ENCODE assay signal across 8 mouse cellular contexts in genomic region chr5:143526698-143527331, GRCm38 (mm10). TPM values are rescaled to one million over a fixed set of nuclear protein-coding genes. Genes with fewer than 3 reads are reported as not detected.
A peak's percentile ranks its signal among the peaks of the same experiment; 100 is the strongest.
DNase-seq lines count a peak whose midpoint lies in the region; ATAC-seq and TF ChIP-seq lines count a peak whose summit lies in the region.

No protein-coding gene starts in this region.

- H3K9ac ChIP-seq in hindbrain, embryonic 12.5 days, result peak overlapping the region; percentile 99
- peak overlapping the region; percentile 100 for H3K9ac ChIP-seq in liver, embryonic 12.5 days

- H3K4me2 ChIP-seq in hindbrain, embryonic 12.5 days (replicated peaks), result peak overlapping the region; percentile 87
- peak overlapping the region; percentile 89 for H3K4me2 ChIP-seq in liver, embryonic 12.5 days

- no peak for ATAC-seq in hindbrain, embryonic 12.5 days (ENCODE audit: low FRiP score)
- ATAC-seq in liver, embryonic 12.5 days, result no peak

- DNase-seq in left cerebral cortex, adult 2 months (ENCODE audit: extremely low spot score in 1 of 2, low spot score in 2 of 2), result no peak
- DNase-seq in left cerebral cortex, adult 18-20 months (ENCODE audit: low spot score in 2 of 2), result no peak
- DNase-seq in embryo, embryonic 11 days, result peak; percentile 57
- DNase-seq in neural tube, embryonic 10.5 days (ENCODE audit: extremely low spot score, low spot score), result peak; percentile 32
- no peak for DNase-seq in right cerebral cortex, postnatal 14 days
- no peak for DNase-seq in gastrocnemius, adult 18-20 months (ENCODE audit: low spot score)

- WGBS in hindbrain, embryonic 12.5 days, result 11% methylated on average over 28 of the region's 28 CpGs
- 4% methylated on average over 28 of the region's 28 CpGs for WGBS in liver, embryonic 12.5 days (ENCODE audit: insufficient replicate concordance)

- peak overlapping the region; percentile 89 for H3K27ac ChIP-seq in left cerebral cortex, adult 2 months
- H3K27ac ChIP-seq in hindbrain, embryonic 12.5 days, result peak overlapping the region; percentile 98; the same call in 1 of the 2 replicates
- peak overlapping the region; percentile 100 for H3K27ac ChIP-seq in liver, embryonic 12.5 days

- H3K9me3 ChIP-seq in hindbrain, embryonic 12.5 days (replicated peaks), result no peaks in the 10 kb centered on the region
- H3K9me3 ChIP-seq in liver, embryonic 12.5 days (replicated peaks), result no peaks in the 10 kb centered on the region

- H3K4me3 ChIP-seq in left cerebral cortex, adult 2 months, result peak overlapping the region; percentile 96
- H3K4me3 ChIP-seq in hindbrain, embryonic 12.5 days, result peak overlapping the region; percentile 99
- peak overlapping the region; percentile 99 for H3K4me3 ChIP-seq in liver, embryonic 12.5 days

- no peak for TF ChIP-seq CTCF in left cerebral cortex, adult 2 months (IDR thresholded peaks at IDR 0.05)

- peaks cover 27% of the 10 kb centered on the region for H3K4me1 ChIP-seq in hindbrain, embryonic 12.5 days
- peaks cover 73% of the 10 kb centered on the region for H3K4me1 ChIP-seq in liver, embryonic 12.5 days

- no peaks in the 10 kb centered on the region for H3K36me3 ChIP-seq in hindbrain, embryonic 12.5 days
- peaks cover 17% of the 10 kb centered on the region for H3K36me3 ChIP-seq in liver, embryonic 12.5 days

- no peaks in the 10 kb centered on the region for H3K27me3 ChIP-seq in hindbrain, embryonic 12.5 days
- no peaks in the 10 kb centered on the region for H3K27me3 ChIP-seq in liver, embryonic 12.5 days (replicated peaks)

- intact Hi-C loops in left cerebral cortex, adult 2 months (cut with DNase I), result no loop called here

RNA-seq across cellular contexts. Expression of gene Rac1, which starts 1.0 kb away (rescaled TPM):
- 100 to 1,000 TPM; 344 to 351 TPM for total RNA-seq in left cerebral cortex, adult 2 months (2021)
- 100 to 1,000 TPM; 358 to 380 TPM for total RNA-seq in left cerebral cortex, adult 18-20 months (2021)
- 411 and 449 TPM in 2 replicates for polyA plus RNA-seq in hindbrain, embryonic 12.5 days (2016; fragmentation: Nextera tagmentation; extraction: Ambion mirVana)
- 254 and 256 TPM in 2 replicates for polyA plus RNA-seq in liver, embryonic 12.5 days (2016; fragmentation: Nextera tagmentation; extraction: Ambion mirVana)
- 100 to 1,000 TPM; 225 to 239 TPM for total RNA-seq in gastrocnemius, adult 18-20 months (2021)

Comparison
In these comparisons a context has a peak if more than half of its experiments do, and no peak if none do; other contexts are left out.
1. DNase-seq: peak in embryo, embryonic 11 days (single experiment) and neural tube, embryonic 10.5 days (single experiment); none in left cerebral cortex, adult 2 months (0 of 2), left cerebral cortex, adult 18-20 months (0 of 2), right cerebral cortex, postnatal 14 days (single experiment) and gastrocnemius, adult 18-20 months (single experiment).
2. Peak in every context shown above with its lines, with median percentiles within 50 percentile points of each other: H3K27ac ChIP-seq and H3K4me3 ChIP-seq.